Mouse (Mus musculus) heart, embryonic 15.5 days (tissue): ENCODE data around the gene Slc2a13. TPM values are rescaled to one million over a fixed set of nuclear protein-coding genes. Genes with fewer than 3 reads are reported as not detected.

ENCODE experiments used
- ATAC-seq: fragments of 200-750 bp; cut with Nextera tagmentation; replicated peaks from 2 replicates; pipeline ENCODE4 v1.8.0; 2017; ENCODE audit warnings: low read depth, moderate TSS enrichment; ENCODE audit not compliant: insufficient number of reproducible peaks, insufficient read depth, low FRiP score
- H3K27ac ChIP-seq: fragments of 300-500 bp; sonication (generic); 2 replicates; pipeline ENCODE4 v1.5.1; 2015; ENCODE audit warnings: mild to moderate bottlenecking, inconsistent platforms
- H3K27me3 ChIP-seq: fragments of 300-500 bp; sonication (generic); 2 replicates; pipeline ENCODE4 v1.6.1; 2015; ENCODE audit warnings: inconsistent platforms
- H3K36me3 ChIP-seq: fragments of 300-500 bp; sonication (generic); 2 replicates; pipeline ENCODE4 v1.6.1; 2015; ENCODE audit warnings: mild to moderate bottlenecking, inconsistent platforms
- H3K4me1 ChIP-seq: fragments of 300-500 bp; sonication (generic); replicated peaks from 2 replicates; pipeline ENCODE4 v1.6.1; 2015; ENCODE audit warnings: inconsistent platforms
- H3K4me2 ChIP-seq: fragments of 300-500 bp; sonication (generic); 2 replicates; pipeline ENCODE4 v1.6.1; 2015; ENCODE audit warnings: inconsistent platforms, mild to moderate bottlenecking, moderate library complexity
- H3K4me3 ChIP-seq: fragments of 300-500 bp; sonication (generic); 2 replicates; pipeline ENCODE4 v1.5.1; 2015; ENCODE audit warnings: mild to moderate bottlenecking, inconsistent platforms
- H3K9ac ChIP-seq: fragments of 300-500 bp; sonication (generic); 2 replicates; pipeline ENCODE4 v1.6.1; 2015; ENCODE audit warnings: mild to moderate bottlenecking, inconsistent platforms
- H3K9me3 ChIP-seq: fragments of 300-500 bp; sonication (generic); replicated peaks from 2 replicates; pipeline ENCODE4 v1.6.1; 2016; ENCODE audit warnings: inconsistent platforms
- WGBS: fragments of 180-500 bp; shearing (Covaris S2); methylation state at CpG from one replicate; pipeline ENCODE4 v1.1.7; 2015; ENCODE audit warnings: mixed read lengths; 5-methylcytosine and 5-hydroxymethylcytosine counted together
- polyA plus RNA-seq: library from polyadenylated mRNA; unstranded; fragments of >200 nt; fragmentation: Nextera tagmentation; extraction: Ambion mirVana; gene quantifications from 2 replicates; pipeline ENCODE4 v1.2.1, GENCODE M21; 2015

Gene Slc2a13
- polyA plus RNA-seq, 1 experiment from 2014 or later: 1.0 TPM

- Histone ChIP-seq H3K4me3 (no peak overlapping the region), H3K36me3 (no peaks in the 10 kb centered on the region), H3K27me3 (no peaks in the 10 kb centered on the region), H3K4me1 (no peaks in the 10 kb centered on the region), H3K27ac (no peak overlapping the region), H3K9me3 (no peaks in the 10 kb centered on the region), H3K9ac (no peak overlapping the region), H3K4me2 (no peak overlapping the region)
- ATAC-seq: no peak
- WGBS: 90% methylated on average over 8 of the region's 8 CpGs
These were observed 129.6 kb downstream of the Slc2a13 start for GRCm38 (mm10) chr15:91443449-91443848.

- WGBS: 81% methylated on average over 2 of the region's 2 CpGs
- Histone ChIP-seq H3K9me3 (no peaks in the 10 kb centered on the region), H3K27me3 (no peaks in the 10 kb centered on the region), H3K4me1 (no peaks in the 10 kb centered on the region), H3K9ac (no peak overlapping the region), H3K4me2 (no peak overlapping the region), H3K4me3 (no peak overlapping the region), H3K27ac (no peak overlapping the region), H3K36me3 (no peaks in the 10 kb centered on the region)
- no peak for ATAC-seq
These were observed 133.2 kb downstream of the Slc2a13 start for GRCm38 (mm10) chr15:91439883-91440282.

GRCm38 (mm10) chr15:91425426-91425825, 147.6 kb downstream of the Slc2a13 start:
- ATAC-seq: no peak
- Histone ChIP-seq H3K27me3 (no peaks in the 10 kb centered on the region), H3K9me3 (no peaks in the 10 kb centered on the region), H3K4me1 (no peaks in the 10 kb centered on the region), H3K4me2 (no peak overlapping the region), H3K27ac (no peak overlapping the region), H3K36me3 (no peaks in the 10 kb centered on the region), H3K9ac (no peak overlapping the region), H3K4me3 (no peak overlapping the region)
- WGBS: 74% methylated on average over 6 of the region's 6 CpGs

- H3K4me2 ChIP-seq: no peak overlapping the region
- H3K9ac ChIP-seq: no peak overlapping the region
- no peak overlapping the region for H3K4me3 ChIP-seq
- H3K9me3 ChIP-seq: no peaks in the 10 kb centered on the region
- 63% methylated on average over 7 of the region's 7 CpGs for WGBS
- no peak overlapping the region for H3K27ac ChIP-seq
- H3K4me1 ChIP-seq: no peaks in the 10 kb centered on the region
- no peaks in the 10 kb centered on the region for H3K36me3 ChIP-seq
- no peak for ATAC-seq
- H3K27me3 ChIP-seq: no peaks in the 10 kb centered on the region
These were observed 166.1 kb downstream of the Slc2a13 start for GRCm38 (mm10) chr15:91406979-91407378.

- Histone ChIP-seq H3K27ac (no peak overlapping the region), H3K9ac (no peak overlapping the region), H3K27me3 (no peaks in the 10 kb centered on the region), H3K9me3 (no peaks in the 10 kb centered on the region), H3K4me2 (no peak overlapping the region), H3K4me1 (no peaks in the 10 kb centered on the region), H3K4me3 (no peak overlapping the region), H3K36me3 (no peaks in the 10 kb centered on the region)
- WGBS: 74% methylated on average over 4 of the region's 4 CpGs
- no peak for ATAC-seq
These were observed 177.9 kb downstream of the Slc2a13 start for GRCm38 (mm10) chr15:91395165-91395564.

- H3K9ac ChIP-seq: no peak overlapping the region
- no peaks in the 10 kb centered on the region for H3K9me3 ChIP-seq
- no peak overlapping the region for H3K4me2 ChIP-seq
- no peak overlapping the region for H3K4me3 ChIP-seq
- H3K4me1 ChIP-seq: no peaks in the 10 kb centered on the region
- WGBS: 49% methylated on average over 1 of the region's 1 CpGs
- ATAC-seq: no peak
- no peaks in the 10 kb centered on the region for H3K27me3 ChIP-seq
- H3K27ac ChIP-seq: no peak overlapping the region
- H3K36me3 ChIP-seq: no peaks in the 10 kb centered on the region
These were observed 189.4 kb downstream of the Slc2a13 start for GRCm38 (mm10) chr15:91383694-91384093.

GRCm38 (mm10) chr15:91382606-91383005, 190.5 kb downstream of the Slc2a13 start:
- Histone ChIP-seq H3K4me3 (no peak overlapping the region), H3K36me3 (no peaks in the 10 kb centered on the region), H3K9ac (no peak overlapping the region), H3K4me2 (no peak overlapping the region), H3K4me1 (no peaks in the 10 kb centered on the region), H3K27ac (no peak overlapping the region), H3K9me3 (no peaks in the 10 kb centered on the region), H3K27me3 (no peaks in the 10 kb centered on the region)
- ATAC-seq: no peak
- 87% methylated on average over 2 of the region's 2 CpGs for WGBS

- H3K9me3 ChIP-seq: no peaks in the 10 kb centered on the region
- no peaks in the 10 kb centered on the region for H3K4me1 ChIP-seq
- WGBS: 70% methylated on average over 1 of the region's 1 CpGs
- no peak overlapping the region for H3K4me2 ChIP-seq
- H3K36me3 ChIP-seq: no peaks in the 10 kb centered on the region
- ATAC-seq: no peak
- H3K27ac ChIP-seq: no peak overlapping the region
- no peak overlapping the region for H3K9ac ChIP-seq
- H3K4me3 ChIP-seq: no peak overlapping the region
- H3K27me3 ChIP-seq: no peaks in the 10 kb centered on the region
These were observed 191.2 kb downstream of the Slc2a13 start for GRCm38 (mm10) chr15:91381864-91382263.

- no peaks in the 10 kb centered on the region for H3K36me3 ChIP-seq
- 51% methylated on average over 8 of the region's 8 CpGs for WGBS
- no peaks in the 10 kb centered on the region for H3K9me3 ChIP-seq
- no peak overlapping the region for H3K27ac ChIP-seq
- no peak overlapping the region for H3K4me3 ChIP-seq
- no peak overlapping the region for H3K9ac ChIP-seq
- no peak for ATAC-seq
- no peak overlapping the region for H3K4me2 ChIP-seq
- H3K4me1 ChIP-seq: no peaks in the 10 kb centered on the region
- no peaks in the 10 kb centered on the region for H3K27me3 ChIP-seq
These were observed 194.2 kb downstream of the Slc2a13 start for GRCm38 (mm10) chr15:91378751-91379325.

GRCm38 (mm10) chr15:91377568-91377967, 195.5 kb downstream of the Slc2a13 start:
- H3K36me3 ChIP-seq: no peaks in the 10 kb centered on the region
- no peak overlapping the region for H3K4me2 ChIP-seq
- 82% methylated on average over 11 of the region's 11 CpGs for WGBS
- H3K27me3 ChIP-seq: no peaks in the 10 kb centered on the region
- ATAC-seq: no peak
- H3K4me3 ChIP-seq: no peak overlapping the region
- no peaks in the 10 kb centered on the region for H3K9me3 ChIP-seq
- no peak overlapping the region for H3K9ac ChIP-seq
- 0 out of 2 replicates have a peak, but pooled peaks cover 4% of the 10 kb centered on the region for H3K4me1 ChIP-seq
- H3K27ac ChIP-seq: no peak overlapping the region

- ATAC-seq: no peak
- Histone ChIP-seq H3K4me1 (0 out of 2 replicates have a peak, but pooled peaks cover 4% of the 10 kb centered on the region), H3K27me3 (no peaks in the 10 kb centered on the region), H3K27ac (no peak overlapping the region), H3K4me2 (no peak overlapping the region), H3K4me3 (no peak overlapping the region), H3K9me3 (no peaks in the 10 kb centered on the region), H3K36me3 (no peaks in the 10 kb centered on the region), H3K9ac (no peak overlapping the region)
- WGBS: 55% methylated on average over 11 of the region's 11 CpGs
These were observed 196.0 kb downstream of the Slc2a13 start for GRCm38 (mm10) chr15:91377105-91377504.

GRCm38 (mm10) chr15:91374441-91374840, 198.6 kb downstream of the Slc2a13 start:
- Histone ChIP-seq H3K4me3 (no peak overlapping the region), H3K9me3 (no peaks in the 10 kb centered on the region), H3K27ac (no peak overlapping the region), H3K9ac (no peak overlapping the region), H3K4me1 (peaks cover 8% of the 10 kb centered on the region), H3K4me2 (no peak overlapping the region), H3K36me3 (no peaks in the 10 kb centered on the region), H3K27me3 (no peaks in the 10 kb centered on the region)
- WGBS: 64% methylated on average over 5 of the region's 5 CpGs
- no peak for ATAC-seq
